Comparison of ENCODE assay signal across 16 mouse cellular contexts in the genomic region with DNA sequence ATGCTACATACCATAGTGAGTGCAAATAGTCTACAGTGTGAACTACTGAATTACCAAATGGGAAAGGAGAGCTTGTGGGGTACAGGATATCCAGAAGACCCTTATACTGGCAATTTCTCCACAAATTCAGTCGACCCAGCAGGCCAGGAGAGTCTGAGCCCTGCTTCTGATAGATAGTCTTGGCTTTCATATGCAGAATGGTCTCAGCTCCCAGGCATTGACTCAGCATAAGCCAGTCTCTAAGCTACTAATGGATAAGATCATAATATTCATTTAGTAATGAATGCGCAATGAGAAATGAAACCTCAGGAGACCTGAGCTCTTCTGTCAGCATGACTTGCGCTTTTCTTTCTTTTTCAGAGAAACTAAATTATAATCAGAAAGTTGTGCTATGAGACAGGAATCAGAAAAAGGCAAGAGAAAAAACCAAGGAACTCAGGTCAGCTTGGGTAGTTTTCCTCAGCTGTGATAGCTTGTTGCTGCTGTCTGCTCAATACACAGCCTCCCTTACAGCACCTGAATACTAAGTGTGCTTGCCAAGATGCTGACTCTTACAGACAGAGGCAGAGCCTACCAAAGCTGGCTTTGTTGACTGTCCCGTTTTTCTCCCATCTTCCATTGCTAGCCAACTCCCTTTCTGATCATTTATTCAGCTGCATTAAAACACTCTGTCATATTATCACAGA.
DNase-seq lines count a peak whose midpoint lies in the region; ATAC-seq and TF ChIP-seq lines count a peak whose summit lies in the region.
"Had no signal": no experiment of that assay in that cellular context is flagged by ENCODE, and none has a peak within 500 bp of the region (broad histone marks: within the 10 kb centered on the region; RNA-seq: fewer than 3 reads in every experiment).

No protein-coding gene starts in this region.

- DNase-seq in hindbrain, embryonic 11.5 days (ENCODE audit: low spot score) = peak; percentile 25
- no peak for DNase-seq in hindbrain, embryonic 10.5 days (ENCODE audit: low spot score)
- no peak for DNase-seq in cerebellum, adult 18-20 months
- no peak for DNase-seq in left cerebral cortex, adult 11 months (ENCODE audit: low spot score)
- DNase-seq: cerebellum, postnatal 10 days; gastrocnemius, postnatal 25 days; kidney, postnatal 10 days; layer of hippocampus, adult 9-11 months; liver; lung, embryonic 14.5 days; right cerebral cortex, postnatal 14 days had no signal

- peak; percentile 71 for ATAC-seq in hindbrain, embryonic 11.5 days (ENCODE audit: low FRiP score)
- peak; percentile 90 for ATAC-seq in hindbrain, embryonic 15.5 days (ENCODE audit: low FRiP score, low read depth)
- peak; percentile 82; the same call in 1 of the 2 replicates for ATAC-seq in neural tube, embryonic 14.5 days (ENCODE audit: low read depth)
- ATAC-seq: intestine, postnatal 0 days had no signal

- H3K9ac ChIP-seq in hindbrain, embryonic 11.5 days (ENCODE audit: low read depth, low read length) = no peak overlapping the region
- H3K9ac ChIP-seq in hindbrain, embryonic 15.5 days = no peak overlapping the region
- H3K9ac ChIP-seq in neural tube, embryonic 14.5 days (replicated peaks; ENCODE audit: low read depth, low read length) = no peak overlapping the region
- H3K9ac ChIP-seq: lung, embryonic 14.5 days had no signal

- no peaks in the 10 kb centered on the region for H3K36me3 ChIP-seq in hindbrain, embryonic 11.5 days (ENCODE audit: control insufficient read depth, insufficient read depth, low read length)
- H3K36me3 ChIP-seq in hindbrain, embryonic 10.5 days = no peaks in the 10 kb centered on the region
- H3K36me3 ChIP-seq in hindbrain, embryonic 15.5 days = no peaks in the 10 kb centered on the region
- H3K36me3 ChIP-seq in neural tube, embryonic 14.5 days (ENCODE audit: control insufficient read depth, insufficient read depth, low read length) = no peaks in the 10 kb centered on the region

- 66% methylated on average over 4 of the region's 4 CpGs for WGBS in hindbrain, embryonic 11.5 days
- 74% methylated on average over 4 of the region's 4 CpGs for WGBS in hindbrain, embryonic 10.5 days
- WGBS in hindbrain, embryonic 15.5 days = 46% methylated on average over 4 of the region's 4 CpGs
- WGBS in neural tube, embryonic 14.5 days = 59% methylated on average over 4 of the region's 4 CpGs

- no peak overlapping the region for H3K4me3 ChIP-seq in hindbrain, embryonic 11.5 days (ENCODE audit: low read depth, low read length)
- no peak overlapping the region for H3K4me3 ChIP-seq in hindbrain, embryonic 10.5 days
- H3K4me3 ChIP-seq in cortical plate, adult 2 months (ENCODE audit: insufficient read depth, low read length) = no peak overlapping the region
- H3K4me3 ChIP-seq in hindbrain, embryonic 15.5 days = no peak overlapping the region
- no peak overlapping the region for H3K4me3 ChIP-seq in neural tube, embryonic 14.5 days (ENCODE audit: low read depth, low read length)

- no peaks in the 10 kb centered on the region for H3K27me3 ChIP-seq in hindbrain, embryonic 11.5 days (ENCODE audit: control insufficient read depth, insufficient read depth, low read length)
- H3K27me3 ChIP-seq in hindbrain, embryonic 10.5 days (ENCODE audit: insufficient read depth, poor library complexity, severe bottlenecking) = no peaks in the 10 kb centered on the region
- no peaks in the 10 kb centered on the region for H3K27me3 ChIP-seq in hindbrain, embryonic 15.5 days
- H3K27me3 ChIP-seq in neural tube, embryonic 14.5 days (ENCODE audit: control insufficient read depth, insufficient read depth, low read length) = no peaks in the 10 kb centered on the region

- no peak overlapping the region for H3K4me2 ChIP-seq in hindbrain, embryonic 11.5 days (replicated peaks; ENCODE audit: low read depth, low read length)
- no peak overlapping the region for H3K4me2 ChIP-seq in hindbrain, embryonic 15.5 days
- H3K4me2 ChIP-seq in neural tube, embryonic 14.5 days (ENCODE audit: low read depth, low read length) = no peak overlapping the region
- H3K4me2 ChIP-seq: lung, embryonic 14.5 days had no signal

- H3K9me3 ChIP-seq in hindbrain, embryonic 11.5 days (ENCODE audit: control insufficient read depth, low read length) = no peaks in the 10 kb centered on the region
- no peaks in the 10 kb centered on the region for H3K9me3 ChIP-seq in hindbrain, embryonic 10.5 days
- no peaks in the 10 kb centered on the region for H3K9me3 ChIP-seq in hindbrain, embryonic 15.5 days
- no peaks in the 10 kb centered on the region for H3K9me3 ChIP-seq in neural tube, embryonic 14.5 days (ENCODE audit: control insufficient read depth, low read length)

- no peak for TF ChIP-seq CTCF in cortical plate, adult 2 months (IDR thresholded peaks at IDR 0.05; ENCODE audit: extremely low read depth, insufficient read depth, low read length)

- 0 out of 2 replicates have a peak overlapping the region, but pooled peaks have one; percentile 13 for H3K27ac ChIP-seq in hindbrain, embryonic 11.5 days (ENCODE audit: low read depth, low read length)
- H3K27ac ChIP-seq in hindbrain, embryonic 10.5 days = no peak overlapping the region
- H3K27ac ChIP-seq in cortical plate, adult 2 months (ENCODE audit: insufficient read depth, low read length) = peak overlapping the region; percentile 69; the same call in 1 of the 2 replicates
- H3K27ac ChIP-seq in hindbrain, embryonic 15.5 days (replicated peaks) = peak overlapping the region; percentile 30
- no peak overlapping the region for H3K27ac ChIP-seq in neural tube, embryonic 14.5 days (ENCODE audit: low read depth, low read length)
- H3K27ac ChIP-seq: macrophage had no signal

- TF ChIP-seq POLR2A in cortical plate, adult 2 months (IDR thresholded peaks at IDR 0.05; ENCODE audit: extremely low read depth, insufficient read depth, low read length) = no peak

- H3K4me1 ChIP-seq in hindbrain, embryonic 11.5 days (replicated peaks; ENCODE audit: control insufficient read depth, insufficient read depth, low read length) = no peaks in the 10 kb centered on the region
- peaks cover 23% of the 10 kb centered on the region for H3K4me1 ChIP-seq in hindbrain, embryonic 10.5 days (replicated peaks)
- H3K4me1 ChIP-seq in cortical plate, adult 2 months (ENCODE audit: control insufficient read depth, insufficient read depth, low read length) = peaks cover 4% of the 10 kb centered on the region; the same call in 1 of the 2 replicates
- peaks cover 23% of the 10 kb centered on the region for H3K4me1 ChIP-seq in hindbrain, embryonic 15.5 days (replicated peaks)
- H3K4me1 ChIP-seq in neural tube, embryonic 14.5 days (ENCODE audit: control insufficient read depth, insufficient read depth, low read length) = 0 out of 2 replicates have a peak, but pooled peaks cover 3% of the 10 kb centered on the region

Comparison
In these comparisons a context has a peak if more than half of its experiments do, and no peak if none do; other contexts are left out.
1. H3K27ac ChIP-seq: peak in hindbrain, embryonic 11.5 days (single experiment), cortical plate, adult 2 months (single experiment) and hindbrain, embryonic 15.5 days (single experiment); none in hindbrain, embryonic 10.5 days (single experiment) and neural tube, embryonic 14.5 days (single experiment).
2. Peak in every context shown above with its lines, with median percentiles within 50 percentile points of each other: ATAC-seq.